Mouse (Mus musculus) C2C12 (cell line): ENCODE measurements at regions not wholly inside any gene's neighbourhood (a gene's known extent, or its start where the extent isn't known, plus 50 kb on each side); places are given as distances from the start of the nearest gene placed in this dataset.

ENCODE experiments used
- H3K27me3 ChIP-seq: one replicate; pipeline ENCODE4 v1.6.1; 2011; ENCODE audit not compliant: control insufficient read depth, insufficient read depth, insufficient read length
- H3K36me3 ChIP-seq: one replicate; pipeline ENCODE4 v1.6.1; 2011; ENCODE audit not compliant: control insufficient read depth, insufficient read depth
- H3K4me3 ChIP-seq: one replicate; pipeline ENCODE4 v1.5.1; 2011; ENCODE audit warnings: mild to moderate bottlenecking, control low read depth; ENCODE audit not compliant: poor library complexity, insufficient read depth, severe bottlenecking
- H3K79me2 ChIP-seq: one replicate; pipeline ENCODE4 v1.6.1; 2011; ENCODE audit not compliant: control insufficient read depth, insufficient read depth
- H3K79me3 ChIP-seq: one replicate; pipeline ENCODE4 v1.6.1; 2011; ENCODE audit warnings: low read depth, control low read depth
- H3ac ChIP-seq: one replicate; pipeline ENCODE3; 2011; ENCODE audit warnings: low read depth; ENCODE audit not compliant: control insufficient read depth, insufficient read length
- CEBPB ChIP-seq: IDR thresholded peaks from one replicate; pipeline ENCODE4 v1.6.1; 2011; ENCODE audit warnings: low read depth, mild to moderate bottlenecking, control low read depth, moderate library complexity
- CTCF ChIP-seq: IDR thresholded peaks from one replicate; pipeline ENCODE4 v1.5.1; 2011; ENCODE audit not compliant: control insufficient read depth, insufficient read depth, insufficient read length
- FOSL1 ChIP-seq: IDR thresholded peaks from one replicate; pipeline ENCODE4 v1.8.0; 2011; ENCODE audit warnings: mild to moderate bottlenecking, low read length; ENCODE audit not compliant: poor library complexity, insufficient read depth, severe bottlenecking
- MAX ChIP-seq: IDR thresholded peaks from one replicate; pipeline ENCODE4 v1.6.1; 2011; ENCODE audit warnings: mild to moderate bottlenecking, control low read depth
- MYOD1 ChIP-seq: IDR thresholded peaks from one replicate; pipeline ENCODE4 v1.6.1; 2011; ENCODE audit warnings: low read depth; ENCODE audit not compliant: control insufficient read depth, insufficient read length
- MYOG ChIP-seq: IDR thresholded peaks from one replicate; pipeline ENCODE4 v1.6.1; 2011; ENCODE audit not compliant: control insufficient read depth, insufficient read length; ENCODE audit errors: extremely low read depth
- USF1 ChIP-seq: IDR thresholded peaks from one replicate; pipeline ENCODE4 v1.6.1; 2011; ENCODE audit warnings: low read depth, mild to moderate bottlenecking, control low read depth, moderate library complexity

DNA sequence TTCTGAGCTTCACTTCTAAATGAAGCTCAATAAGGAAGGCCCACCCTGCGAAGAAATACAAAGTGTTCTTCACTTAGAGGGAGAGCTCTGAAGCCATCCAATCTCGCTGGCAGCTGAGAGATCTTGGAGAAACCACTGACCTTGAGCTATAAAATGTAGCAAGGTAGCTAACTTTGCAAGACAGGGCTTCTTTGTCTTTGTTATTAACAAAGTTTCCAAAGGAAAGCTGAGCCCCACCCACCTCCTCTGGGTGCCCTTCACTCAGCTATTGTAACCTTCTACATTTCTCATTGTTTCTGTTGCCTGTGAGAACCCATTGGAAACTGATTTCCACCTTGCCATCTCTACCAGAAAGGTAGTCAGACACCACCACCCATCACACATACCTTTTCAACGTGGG lies 57.2 kb upstream of the Usp9x start:
- no peaks in the 10 kb centered on the region for H3K27me3 ChIP-seq
- H3K79me3 ChIP-seq = no peaks in the 10 kb centered on the region
- TF ChIP-seq MYOG (no peak), USF1 (no peak), MYOD1 (no peak), MAX (no peak), CTCF (no peak), FOSL1 (no peak), CEBPB (no peak)
- no peak overlapping the region for H3K4me3 ChIP-seq
- H3K36me3 ChIP-seq = no peaks in the 10 kb centered on the region
- H3K79me2 ChIP-seq = no peaks in the 10 kb centered on the region
- no peak overlapping the region for H3ac ChIP-seq

DNA sequence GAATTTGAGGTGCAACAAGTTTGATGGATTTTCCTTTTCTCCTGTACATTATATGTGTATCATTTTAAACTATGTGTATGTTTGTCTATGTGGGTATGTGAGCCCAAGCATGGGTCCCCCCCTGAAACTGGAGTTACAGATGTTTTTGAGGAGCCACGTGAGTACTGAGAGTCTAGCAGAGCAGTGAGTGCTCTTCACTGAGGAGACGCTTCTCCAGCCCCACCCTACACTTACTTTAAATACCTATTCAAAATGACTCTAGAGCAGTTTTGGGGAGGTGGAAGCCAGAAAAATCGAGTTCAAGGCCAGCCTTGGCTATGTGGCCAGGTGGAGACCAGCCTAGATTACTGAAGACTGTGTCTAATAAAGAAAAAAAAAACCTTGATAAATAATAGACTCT lies 58.2 kb upstream of the Usp9x start:
- Histone ChIP-seq H3K79me3 (no peaks in the 10 kb centered on the region), H3K4me3 (no peak overlapping the region), H3ac (no peak overlapping the region), H3K79me2 (no peaks in the 10 kb centered on the region), H3K36me3 (no peaks in the 10 kb centered on the region), H3K27me3 (no peaks in the 10 kb centered on the region)
- TF ChIP-seq MYOD1 (no peak), USF1 (no peak), MYOG (no peak), FOSL1 (no peak), CEBPB (no peak), CTCF (no peak), MAX (no peak)

DNA sequence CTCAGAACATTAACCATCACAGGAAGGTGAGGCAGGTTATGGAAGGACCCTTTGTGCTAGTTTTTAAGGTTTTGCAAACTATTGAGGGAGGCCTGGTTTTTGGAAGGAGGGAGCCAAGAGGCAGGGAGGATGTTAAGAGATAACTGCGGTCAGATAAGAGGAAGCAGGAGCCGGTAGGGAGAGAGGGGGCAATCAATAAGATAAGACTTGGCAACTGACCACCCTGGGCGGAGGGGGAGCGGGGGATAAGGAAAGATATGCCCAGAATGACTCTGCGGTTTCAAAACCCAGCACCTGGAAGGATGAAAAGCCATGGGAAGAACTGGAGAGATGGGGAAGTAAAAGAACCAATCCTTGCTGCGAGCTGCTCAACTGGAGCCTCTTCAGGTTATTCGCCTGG lies 80.5 kb upstream of the Usp9x start:
- H3K27me3 ChIP-seq = no peaks in the 10 kb centered on the region
- H3K79me2 ChIP-seq = no peaks in the 10 kb centered on the region
- H3K36me3 ChIP-seq = no peaks in the 10 kb centered on the region
- H3ac ChIP-seq = no peak overlapping the region
- no peaks in the 10 kb centered on the region for H3K79me3 ChIP-seq
- TF ChIP-seq FOSL1 (no peak), MYOD1 (no peak), CTCF (no peak), CEBPB (no peak), USF1 (no peak), MAX (no peak), MYOG (no peak)
- H3K4me3 ChIP-seq = no peak overlapping the region

DNA sequence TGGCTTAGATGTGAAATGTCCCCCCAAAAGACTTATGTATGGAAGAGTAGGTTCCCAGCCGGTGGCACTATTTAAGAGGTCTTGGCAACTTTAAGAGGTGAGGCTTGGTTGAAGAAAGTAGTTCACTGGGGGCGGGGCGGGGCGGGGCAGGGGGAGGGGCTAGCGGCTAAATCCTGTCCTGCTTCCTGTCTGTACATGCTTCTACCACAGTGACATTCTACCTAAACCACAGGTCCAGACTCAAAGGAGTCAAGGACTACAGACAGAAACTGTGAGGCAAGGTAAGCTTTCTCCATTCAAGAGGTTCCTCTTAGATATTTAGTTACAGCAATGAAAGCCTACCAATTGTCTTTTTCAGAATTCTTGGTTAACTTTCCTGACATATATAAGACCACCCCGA lies 93.6 kb upstream of the Usp9x start:
- Histone ChIP-seq H3K27me3 (no peaks in the 10 kb centered on the region), H3K79me2 (no peaks in the 10 kb centered on the region), H3K79me3 (no peaks in the 10 kb centered on the region), H3K4me3 (no peak overlapping the region), H3K36me3 (no peaks in the 10 kb centered on the region), H3ac (no peak overlapping the region)
- TF ChIP-seq MYOD1 = no peak
- no peak for TF ChIP-seq MYOG
- no peak for TF ChIP-seq CTCF
- TF ChIP-seq USF1 = no peak
- TF ChIP-seq CEBPB = no peak

DNA sequence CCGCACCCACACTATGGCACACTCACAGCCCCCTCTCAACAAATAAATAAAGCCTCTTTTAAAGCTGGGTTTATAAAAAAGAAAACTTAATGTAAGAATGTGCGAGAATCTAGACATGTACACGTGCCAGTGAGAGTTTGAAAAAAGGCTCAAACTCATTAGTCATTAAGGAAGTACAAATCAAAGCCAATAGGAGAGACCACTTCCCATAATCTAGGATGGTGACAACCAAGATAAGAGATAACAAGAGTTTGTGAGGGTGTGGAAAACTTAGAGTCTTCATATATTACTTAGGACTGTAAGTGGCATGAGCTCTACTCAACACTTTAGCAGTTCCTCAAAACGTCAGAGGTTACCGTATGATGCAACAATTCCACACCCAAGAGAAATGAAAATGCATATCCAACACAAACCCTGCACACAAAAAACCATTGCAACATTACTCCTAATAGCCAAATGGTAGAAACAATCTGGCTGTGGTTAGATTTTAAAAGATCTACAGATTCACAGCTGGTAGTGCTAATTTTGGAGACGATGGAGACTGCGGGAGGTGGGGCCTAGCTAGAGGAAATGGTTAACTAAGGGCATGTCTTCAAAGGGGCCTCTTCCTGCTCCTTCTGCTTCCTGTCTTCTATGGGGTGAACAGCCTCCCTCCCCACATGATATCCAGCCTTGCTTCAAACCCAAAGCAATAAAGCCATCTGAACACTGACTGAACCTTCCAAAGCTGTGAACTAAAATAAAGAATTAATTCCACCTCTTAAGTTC lies 102.1 kb upstream of the Usp9x start:
- no peaks in the 10 kb centered on the region for H3K79me2 ChIP-seq
- no peak for TF ChIP-seq CEBPB
- TF ChIP-seq MYOD1 = no peak
- no peak for TF ChIP-seq FOSL1
- TF ChIP-seq MAX = no peak
- no peak for TF ChIP-seq CTCF
- TF ChIP-seq MYOG = no peak
- TF ChIP-seq USF1 = no peak
- H3ac ChIP-seq = no peak overlapping the region
- no peaks in the 10 kb centered on the region for H3K79me3 ChIP-seq
- no peaks in the 10 kb centered on the region for H3K36me3 ChIP-seq
- H3K27me3 ChIP-seq = no peaks in the 10 kb centered on the region
- H3K4me3 ChIP-seq = no peak overlapping the region
